Mouse (Mus musculus): Measurements from ENCODE around the gene Srpk2. TPM values are rescaled to one million over a fixed set of nuclear protein-coding genes. Genes with fewer than 3 reads are reported as not detected.

Gene Srpk2
- polyA plus RNA-seq, 1 experiment, result 0.91 TPM

DNA sequence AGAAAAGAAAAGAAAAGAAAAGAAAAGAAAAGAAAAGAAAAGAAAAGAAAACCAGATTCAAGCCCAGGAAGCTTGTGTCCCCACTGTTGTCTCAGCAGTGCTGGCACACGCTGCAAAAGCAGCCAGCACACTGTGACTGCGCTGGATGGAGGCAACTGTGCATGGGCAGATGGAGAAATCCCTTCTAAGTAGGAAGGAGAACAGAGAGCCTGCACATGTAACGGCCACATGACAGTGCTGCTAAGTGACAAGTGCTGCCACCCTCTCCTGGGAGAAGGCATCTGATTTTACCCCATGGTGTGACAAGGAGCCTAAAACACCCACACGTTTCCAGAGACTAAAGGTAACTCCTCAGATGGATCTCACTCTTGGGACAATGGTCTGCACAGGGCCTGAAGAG is 166.6 kb downstream of the Srpk2 start:
- no peak overlapping the region for H3K4me3 ChIP-seq (ENCODE audit: low read depth, low read length)
- H3K4me1 ChIP-seq (ENCODE audit: control insufficient read depth, insufficient read depth, insufficient read length, low read length), result no peaks in the 10 kb centered on the region
- no peak overlapping the region for H3K27ac ChIP-seq (ENCODE audit: insufficient read depth, low read depth, low read length)
- no peak for TF ChIP-seq CTCF (IDR thresholded peaks at IDR 0.05; ENCODE audit: extremely low read depth, insufficient read length, insufficient replicate concordance, low read depth, low read length)
- TF ChIP-seq POLR2A (IDR thresholded peaks at IDR 0.05; ENCODE audit: low read depth, low read length), result no peak
- H3K27me3 ChIP-seq (ENCODE audit: control insufficient read depth, insufficient read depth, low read length), result no peaks in the 10 kb centered on the region
- WGBS, result 95% methylated on average over 4 of the region's 4 CpGs
- peaks cover 12% of the 10 kb centered on the region for H3K36me3 ChIP-seq (ENCODE audit: control insufficient read depth, insufficient read depth, low read length)

DNA sequence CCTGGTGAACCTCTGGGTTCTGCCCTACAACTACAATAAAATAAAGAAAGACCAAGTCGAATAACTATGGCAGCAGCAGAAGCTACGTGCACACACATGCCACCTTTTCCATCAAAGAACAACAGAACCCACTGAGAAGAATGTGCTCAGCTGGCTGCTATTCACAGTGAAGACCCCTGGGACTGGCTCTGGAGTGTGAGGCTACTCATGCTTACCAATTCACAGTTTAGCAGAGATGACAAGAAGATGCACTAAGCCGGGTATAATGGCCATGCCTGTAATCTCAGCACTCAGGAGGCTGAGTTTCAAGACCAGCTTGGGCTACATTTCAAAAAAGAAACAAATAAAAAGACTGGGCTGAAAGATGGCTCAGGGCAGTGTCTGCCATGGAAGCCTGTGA is 167.5 kb downstream of the Srpk2 start:
- 94% methylated on average over 3 of the region's 3 CpGs for WGBS
- H3K27ac ChIP-seq (ENCODE audit: insufficient read depth, low read depth, low read length), result no peak overlapping the region
- no peak overlapping the region for H3K4me3 ChIP-seq (ENCODE audit: low read depth, low read length)
- H3K4me1 ChIP-seq (ENCODE audit: control insufficient read depth, insufficient read depth, insufficient read length, low read length), result no peaks in the 10 kb centered on the region
- TF ChIP-seq CTCF (IDR thresholded peaks at IDR 0.05; ENCODE audit: extremely low read depth, insufficient read length, insufficient replicate concordance, low read depth, low read length) (no peak), POLR2A (IDR thresholded peaks at IDR 0.05; ENCODE audit: low read depth, low read length) (no peak)
- H3K36me3 ChIP-seq (ENCODE audit: control insufficient read depth, insufficient read depth, low read length), result peaks cover 12% of the 10 kb centered on the region
- H3K27me3 ChIP-seq (ENCODE audit: control insufficient read depth, insufficient read depth, low read length), result no peaks in the 10 kb centered on the region

DNA sequence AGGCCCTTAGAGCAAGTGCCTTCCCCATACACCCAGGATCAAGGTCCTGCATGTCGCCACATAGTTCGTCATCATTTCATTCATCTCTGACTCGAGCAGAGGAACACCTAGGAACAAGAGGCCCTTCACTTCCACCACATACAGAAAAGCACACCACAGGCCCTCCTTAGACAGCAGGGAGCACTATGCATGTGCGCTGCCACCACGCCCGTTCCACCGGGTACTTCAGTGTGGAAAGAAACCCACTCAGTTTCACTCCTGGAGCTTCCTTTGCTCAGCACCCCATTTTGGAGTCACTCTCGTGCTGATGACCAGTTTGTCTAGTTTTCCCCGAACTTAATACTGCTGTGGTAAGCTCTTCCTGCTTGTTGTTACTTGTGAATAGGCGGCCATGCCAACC is 169.4 kb downstream of the Srpk2 start:
- TF ChIP-seq POLR2A (IDR thresholded peaks at IDR 0.05; ENCODE audit: low read depth, low read length) (no peak), CTCF (IDR thresholded peaks at IDR 0.05; ENCODE audit: extremely low read depth, insufficient read length, insufficient replicate concordance, low read depth, low read length) (no peak)
- Histone ChIP-seq H3K4me1 (ENCODE audit: control insufficient read depth, insufficient read depth, insufficient read length, low read length) (no peaks in the 10 kb centered on the region), H3K27ac (ENCODE audit: insufficient read depth, low read depth, low read length) (no peak overlapping the region), H3K27me3 (ENCODE audit: control insufficient read depth, insufficient read depth, low read length) (no peaks in the 10 kb centered on the region), H3K36me3 (ENCODE audit: control insufficient read depth, insufficient read depth, low read length) (peaks cover 12% of the 10 kb centered on the region), H3K4me3 (ENCODE audit: low read depth, low read length) (no peak overlapping the region)
- 92% methylated on average over 10 of the region's 10 CpGs for WGBS

DNA sequence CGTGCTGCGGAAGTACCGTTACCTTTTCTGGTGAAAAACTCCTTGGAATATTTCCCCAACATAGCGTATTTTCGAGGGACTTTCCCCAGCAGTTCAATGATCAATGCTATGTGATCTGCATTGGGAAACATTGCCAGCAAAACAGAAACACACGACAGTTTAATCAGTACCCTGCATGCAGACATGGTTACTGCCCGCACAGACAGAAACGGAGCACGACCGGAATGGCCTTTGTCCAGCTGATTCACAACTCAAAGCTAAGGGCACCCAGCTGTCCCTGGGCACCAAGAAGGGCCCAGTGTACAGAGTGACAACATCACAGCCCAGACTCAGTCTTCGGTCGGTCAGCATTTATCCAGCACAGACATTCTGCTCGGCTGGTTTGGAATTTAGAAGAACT is 170.9 kb downstream of the Srpk2 start:
- no peak overlapping the region for H3K27ac ChIP-seq (ENCODE audit: insufficient read depth, low read depth, low read length)
- TF ChIP-seq POLR2A (IDR thresholded peaks at IDR 0.05; ENCODE audit: low read depth, low read length) (no peak), CTCF (IDR thresholded peaks at IDR 0.05; ENCODE audit: extremely low read depth, insufficient read length, insufficient replicate concordance, low read depth, low read length) (no peak)
- no peak overlapping the region for H3K4me3 ChIP-seq (ENCODE audit: low read depth, low read length)
- peaks cover 11% of the 10 kb centered on the region for H3K36me3 ChIP-seq (ENCODE audit: control insufficient read depth, insufficient read depth, low read length)
- H3K4me1 ChIP-seq (ENCODE audit: control insufficient read depth, insufficient read depth, insufficient read length, low read length), result no peaks in the 10 kb centered on the region
- no peaks in the 10 kb centered on the region for H3K27me3 ChIP-seq (ENCODE audit: control insufficient read depth, insufficient read depth, low read length)
- WGBS, result 92% methylated on average over 13 of the region's 13 CpGs

DNA sequence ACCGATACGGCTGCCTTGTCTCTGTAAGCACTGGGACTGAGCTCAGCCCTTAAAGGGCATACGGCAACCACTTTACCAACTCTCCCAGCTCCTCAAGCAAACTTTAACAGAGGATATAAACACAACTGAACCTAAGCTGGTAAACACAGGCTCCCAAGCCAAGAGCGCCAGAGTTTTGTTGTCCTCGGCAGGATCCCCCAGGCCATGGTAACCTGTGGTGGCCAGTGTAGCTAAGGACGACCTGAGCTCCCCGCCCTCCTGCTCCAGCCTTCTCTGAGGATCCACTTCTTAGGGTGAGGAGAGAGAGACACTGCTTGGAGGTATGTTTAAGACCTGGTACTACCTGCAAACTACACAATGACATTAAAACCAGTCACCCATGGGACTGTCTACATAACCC is 171.9 kb downstream of the Srpk2 start:
- TF ChIP-seq CTCF (IDR thresholded peaks at IDR 0.05; ENCODE audit: extremely low read depth, insufficient read length, insufficient replicate concordance, low read depth, low read length), result no peak
- TF ChIP-seq POLR2A (IDR thresholded peaks at IDR 0.05; ENCODE audit: low read depth, low read length), result no peak
- peaks cover 8% of the 10 kb centered on the region for H3K36me3 ChIP-seq (ENCODE audit: control insufficient read depth, insufficient read depth, low read length)
- WGBS, result 98% methylated on average over 7 of the region's 7 CpGs
- no peaks in the 10 kb centered on the region for H3K4me1 ChIP-seq (ENCODE audit: control insufficient read depth, insufficient read depth, insufficient read length, low read length)
- H3K27ac ChIP-seq (ENCODE audit: insufficient read depth, low read depth, low read length), result no peak overlapping the region
- H3K4me3 ChIP-seq (ENCODE audit: low read depth, low read length), result no peak overlapping the region
- no peaks in the 10 kb centered on the region for H3K27me3 ChIP-seq (ENCODE audit: control insufficient read depth, insufficient read depth, low read length)

DNA sequence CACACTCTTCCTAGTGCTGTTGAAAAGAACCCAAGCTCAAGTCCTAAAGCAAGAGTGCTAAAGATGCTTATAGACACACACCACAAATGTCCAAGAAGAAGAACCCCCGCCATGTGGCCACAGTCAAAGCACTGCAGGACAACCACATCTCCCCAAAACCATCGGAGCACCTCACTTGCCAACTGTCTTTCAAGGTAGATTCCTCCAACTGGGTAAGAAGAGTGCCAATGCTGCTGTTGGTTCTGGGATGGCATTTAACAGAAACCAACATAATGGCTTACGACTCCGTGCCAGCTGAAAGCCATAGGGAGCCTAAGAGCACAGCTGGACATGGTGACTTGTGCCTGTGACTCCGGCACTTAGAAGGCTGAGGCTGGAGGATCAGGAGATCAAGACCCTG is 173.0 kb downstream of the Srpk2 start:
- no peak overlapping the region for H3K4me3 ChIP-seq (ENCODE audit: low read depth, low read length)
- H3K27me3 ChIP-seq (ENCODE audit: control insufficient read depth, insufficient read depth, low read length), result no peaks in the 10 kb centered on the region
- 98% methylated on average over 5 of the region's 5 CpGs for WGBS
- H3K4me1 ChIP-seq (ENCODE audit: control insufficient read depth, insufficient read depth, insufficient read length, low read length), result no peaks in the 10 kb centered on the region
- H3K36me3 ChIP-seq (ENCODE audit: control insufficient read depth, insufficient read depth, low read length), result peaks cover 8% of the 10 kb centered on the region
- TF ChIP-seq POLR2A (IDR thresholded peaks at IDR 0.05; ENCODE audit: low read depth, low read length) (no peak), CTCF (IDR thresholded peaks at IDR 0.05; ENCODE audit: extremely low read depth, insufficient read length, insufficient replicate concordance, low read depth, low read length) (no peak)
- no peak overlapping the region for H3K27ac ChIP-seq (ENCODE audit: insufficient read depth, low read depth, low read length)

DNA sequence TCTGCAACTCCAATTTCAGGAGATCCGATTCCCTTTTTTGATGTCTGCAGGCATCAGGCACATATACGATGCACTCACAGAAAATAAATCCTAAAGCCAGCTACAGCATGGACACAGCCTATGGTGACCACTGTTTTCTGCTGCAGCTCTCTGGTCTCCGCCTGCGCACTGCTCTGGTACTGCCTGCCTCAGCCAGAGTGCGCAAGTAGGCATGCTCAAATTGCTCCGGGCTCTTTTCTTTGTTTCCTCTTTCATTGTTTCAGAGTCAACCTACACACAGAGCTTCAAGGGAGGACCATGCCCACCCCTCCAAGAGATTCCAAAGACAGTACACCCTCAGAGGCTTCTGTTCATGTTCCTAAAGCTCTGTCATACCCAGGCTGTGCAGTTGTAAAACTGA is 175.8 kb downstream of the Srpk2 start:
- H3K4me1 ChIP-seq (ENCODE audit: control insufficient read depth, insufficient read depth, insufficient read length, low read length), result no peaks in the 10 kb centered on the region
- no peaks in the 10 kb centered on the region for H3K27me3 ChIP-seq (ENCODE audit: control insufficient read depth, insufficient read depth, low read length)
- H3K36me3 ChIP-seq (ENCODE audit: control insufficient read depth, insufficient read depth, low read length), result peaks cover 10% of the 10 kb centered on the region
- TF ChIP-seq CTCF (IDR thresholded peaks at IDR 0.05; ENCODE audit: extremely low read depth, insufficient read length, insufficient replicate concordance, low read depth, low read length), result no peak
- TF ChIP-seq POLR2A (IDR thresholded peaks at IDR 0.05; ENCODE audit: low read depth, low read length), result no peak
- no peak overlapping the region for H3K27ac ChIP-seq (ENCODE audit: insufficient read depth, low read depth, low read length)
- 90% methylated on average over 6 of the region's 6 CpGs for WGBS
- H3K4me3 ChIP-seq (ENCODE audit: low read depth, low read length), result no peak overlapping the region

DNA sequence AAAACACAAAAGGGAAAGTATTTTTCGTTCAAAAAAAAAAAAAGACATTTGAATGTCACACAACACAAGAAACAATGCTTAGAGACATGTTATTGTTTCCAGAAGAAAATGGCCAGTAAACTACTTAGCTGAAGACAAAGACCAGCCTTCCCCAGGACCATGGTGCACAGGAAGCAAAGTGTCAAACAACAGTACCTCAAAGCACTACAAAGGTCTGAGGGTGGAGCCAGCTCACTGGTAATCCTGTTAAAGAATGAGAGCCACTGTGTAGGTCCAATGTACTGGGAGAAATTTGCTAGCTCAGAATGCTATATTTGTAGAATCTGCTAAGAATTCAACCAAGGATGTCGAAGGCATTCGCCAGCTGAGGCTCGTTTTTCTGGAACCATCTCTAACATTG is 177.2 kb downstream of the Srpk2 start:
- WGBS, result 79% methylated on average over 4 of the region's 4 CpGs
- peaks cover 12% of the 10 kb centered on the region for H3K36me3 ChIP-seq (ENCODE audit: control insufficient read depth, insufficient read depth, low read length)
- no peak overlapping the region for H3K4me3 ChIP-seq (ENCODE audit: low read depth, low read length)
- no peak overlapping the region for H3K27ac ChIP-seq (ENCODE audit: insufficient read depth, low read depth, low read length)
- H3K27me3 ChIP-seq (ENCODE audit: control insufficient read depth, insufficient read depth, low read length), result no peaks in the 10 kb centered on the region
- no peak for TF ChIP-seq POLR2A (IDR thresholded peaks at IDR 0.05; ENCODE audit: low read depth, low read length)
- no peak for TF ChIP-seq CTCF (IDR thresholded peaks at IDR 0.05; ENCODE audit: extremely low read depth, insufficient read length, insufficient replicate concordance, low read depth, low read length)
- no peaks in the 10 kb centered on the region for H3K4me1 ChIP-seq (ENCODE audit: control insufficient read depth, insufficient read depth, insufficient read length, low read length)

Data from small intestine, adult 2 months (tissue).